Mouse (Mus musculus): Measurements from ENCODE around the gene Mrpl53. TPM values are rescaled to one million over a fixed set of nuclear protein-coding genes. Genes with fewer than 3 reads are reported as not detected.

Mrpl53 gene
- total and polyA plus RNA-seq, 3 experiments = 52.2 to 74.0 (median 55.5) TPM

DNA sequence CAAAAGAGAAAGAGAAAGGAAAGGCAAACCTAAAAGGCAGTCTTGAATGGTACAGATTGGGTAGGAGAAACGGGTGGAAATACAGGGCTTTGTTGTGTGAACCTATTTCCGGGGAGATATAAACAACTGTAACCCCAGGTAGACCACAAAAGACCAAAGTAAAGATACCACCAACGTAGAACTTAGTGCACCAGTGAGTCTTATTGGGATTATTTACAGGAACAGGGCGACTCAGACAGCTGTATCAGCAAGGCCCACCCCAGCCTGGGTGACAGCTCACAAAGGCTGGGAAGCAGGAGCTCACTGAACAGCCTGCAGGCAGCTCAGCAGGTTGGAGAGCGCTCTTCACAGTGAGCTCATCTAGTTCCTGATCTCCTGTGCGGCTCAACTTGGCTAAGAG lies 12.9 kb upstream of the Mrpl53 start:
- no peak overlapping the region for H3K4me3 ChIP-seq (replicated peaks in 1 of 3; ENCODE audit: low read depth in 2 of 3, low read length in 2 of 3, poor library complexity in 1 of 3)
- in situ Hi-C loops (cut with MboI; ENCODE audit: low pct_ligation_motif_present, low pct_unique_long_range_greater_than_20kb, low sequenced_read_pairs) (no loop called here), dilution Hi-C loops (cut with MboI; ENCODE audit: extremely low pct_ligation_motif_present, extremely low pct_unique_long_range_greater_than_20kb, low sequenced_read_pairs) (no loop called here)
- no peak overlapping the region for H3K9ac ChIP-seq (ENCODE audit: insufficient read depth, low read depth)
- no peak for DNase-seq (ENCODE audit: extremely low read depth)
- no peaks in the 10 kb centered on the region for H3K36me3 ChIP-seq (replicated peaks in 1 of 2; ENCODE audit: control insufficient read depth in 1 of 2, insufficient read depth in 1 of 2, low read length in 1 of 2)
- H3K79me2 ChIP-seq (replicated peaks; ENCODE audit: control insufficient read depth, extremely low read depth, insufficient read depth, poor library complexity, severe bottlenecking) = no peaks in the 10 kb centered on the region
- peaks cover 13% of the 10 kb centered on the region for H3K27me3 ChIP-seq (replicated peaks)
- peaks cover 3 to 6% of the 10 kb centered on the region in 2 experiments; a peak in 3 of 4 replicates for H3K4me1 ChIP-seq (ENCODE audit: control insufficient read depth in 1 of 2, insufficient read depth in 2 of 2)
- TF ChIP-seq ZNF384 (IDR thresholded peaks at IDR 0.05; ENCODE audit: low read depth, low read length) (no peak), BHLHE40 (IDR thresholded peaks at IDR 0.05; ENCODE audit: low read depth, low read length) (no peak), NELFE (IDR thresholded peaks at IDR 0.05; ENCODE audit: low read depth, low read length) (no peak), EP300 (IDR thresholded peaks at IDR 0.05; ENCODE audit: low read length) (no peak), MYC (IDR thresholded peaks at IDR 0.05; ENCODE audit: low read depth, low read length) (no peak), CTCF (conservative IDR thresholded peaks at IDR 0.05 in 1 of 2, IDR thresholded peaks at IDR 0.05 in 1 of 2; ENCODE audit: low read depth in 2 of 2, low read length in 2 of 2) (no peak), KAT2A (IDR thresholded peaks at IDR 0.05; ENCODE audit: insufficient replicate concordance, low read length) (no peak), TCF12 (IDR thresholded peaks at IDR 0.05; ENCODE audit: low read depth, low read length) (no peak), ETS1 (conservative IDR thresholded peaks at IDR 0.05; ENCODE audit: low read depth, low read length) (no peak), ZC3H11A (IDR thresholded peaks at IDR 0.05; ENCODE audit: low read depth, low read length) (no peak), E2F4 (IDR thresholded peaks at IDR 0.05; ENCODE audit: insufficient replicate concordance, low read depth, low read length) (no peak), HCFC1 (IDR thresholded peaks at IDR 0.05; ENCODE audit: low read depth, low read length) (no peak), TBP (conservative IDR thresholded peaks at IDR 0.05; ENCODE audit: low read depth, low read length) (no peak), MAZ (IDR thresholded peaks at IDR 0.05; ENCODE audit: low read depth, low read length) (no peak), MXI1 (IDR thresholded peaks at IDR 0.05; ENCODE audit: low read depth, low read length) (no peak), MAFK (IDR thresholded peaks at IDR 0.05; ENCODE audit: insufficient replicate concordance, low read length) (no peak), POLR2A (IDR thresholded peaks at IDR 0.05; ENCODE audit: low read depth, low read length) (no peak), ZMIZ1 (IDR thresholded peaks at IDR 0.05; ENCODE audit: low read depth, low read length) (no peak), POLR2AphosphoS2 (IDR thresholded peaks at IDR 0.05; ENCODE audit: low read depth, low read length) (no peak), USF1 (IDR thresholded peaks at IDR 0.05; ENCODE audit: low read depth, low read length) (no peak)
- H3K27ac ChIP-seq (ENCODE audit: insufficient read depth, low read depth) = no peak overlapping the region
- H3K4me2 ChIP-seq (ENCODE audit: insufficient read depth, low read depth, poor library complexity, severe bottlenecking) = no peak overlapping the region
- peaks cover 6% of the 10 kb centered on the region for H3K9me3 ChIP-seq (replicated peaks; ENCODE audit: low read length)

DNA sequence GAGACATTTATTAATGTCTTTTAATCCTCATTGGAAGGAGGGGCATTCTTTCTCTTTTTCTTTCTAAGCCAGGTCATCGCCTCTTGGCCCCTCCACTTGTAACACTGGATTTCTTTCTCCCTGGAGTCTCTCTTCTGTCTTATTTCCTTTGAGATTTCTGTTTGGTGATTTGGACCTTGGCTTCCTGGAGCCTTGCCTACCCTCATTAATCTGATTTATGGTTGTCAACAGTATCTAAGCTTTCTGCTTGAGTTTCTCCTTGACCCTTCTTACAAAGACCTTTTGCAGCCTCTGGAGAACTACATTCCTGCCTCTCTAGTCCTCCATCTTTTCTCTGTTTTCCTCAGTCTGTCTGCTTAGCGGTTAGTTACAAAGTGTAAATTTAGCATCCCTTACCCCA lies 10.4 kb upstream of the Mrpl53 start:
- Histone ChIP-seq H3K4me2 (ENCODE audit: insufficient read depth, low read depth, poor library complexity, severe bottlenecking) (no peak overlapping the region), H3K27me3 (replicated peaks) (peaks cover 10% of the 10 kb centered on the region), H3K4me1 (ENCODE audit: control insufficient read depth in 1 of 2, insufficient read depth in 2 of 2) (peaks cover 8 to 22% of the 10 kb centered on the region in 2 experiments), H3K4me3 (replicated peaks in 1 of 3; ENCODE audit: low read depth in 2 of 3, low read length in 2 of 3, poor library complexity in 1 of 3) (no peak overlapping the region), H3K36me3 (replicated peaks in 1 of 2; ENCODE audit: control insufficient read depth in 1 of 2, insufficient read depth in 1 of 2, low read length in 1 of 2) (peaks cover 0 to 6% of the 10 kb centered on the region in 2 experiments), H3K79me2 (replicated peaks; ENCODE audit: control insufficient read depth, extremely low read depth, insufficient read depth, poor library complexity, severe bottlenecking) (no peaks in the 10 kb centered on the region), H3K9me3 (replicated peaks; ENCODE audit: low read length) (peaks cover 6% of the 10 kb centered on the region), H3K27ac (ENCODE audit: insufficient read depth, low read depth) (no peak overlapping the region), H3K9ac (ENCODE audit: insufficient read depth, low read depth) (no peak overlapping the region)
- dilution Hi-C loops (cut with MboI; ENCODE audit: extremely low pct_ligation_motif_present, extremely low pct_unique_long_range_greater_than_20kb, low sequenced_read_pairs) = no loop called here
- TF ChIP-seq POLR2A (IDR thresholded peaks at IDR 0.05; ENCODE audit: low read depth, low read length) (no peak), CHD1 (IDR thresholded peaks at IDR 0.05; ENCODE audit: low read depth, low read length) (no peak)
- in situ Hi-C loops (cut with MboI; ENCODE audit: low pct_ligation_motif_present, low pct_unique_long_range_greater_than_20kb, low sequenced_read_pairs) = no loop called here
- no peak for DNase-seq (ENCODE audit: extremely low read depth)

All from CH12.LX (cell line).